Mouse (Mus musculus) lung, embryonic 16.5 days (tissue): ENCODE data around the gene Invs. TPM values are rescaled to one million over a fixed set of nuclear protein-coding genes. Genes with fewer than 3 reads are reported as not detected.

Experiments used
- ATAC-seq: fragments of 200-750 bp; cut with Nextera tagmentation; 2 replicates; pipeline ENCODE4 v1.8.0; 2017; ENCODE audit warnings: low read depth, mild to moderate bottlenecking, moderate library complexity
- H3K27ac ChIP-seq: fragments of 300-500 bp; sonication (generic); 2 replicates; pipeline ENCODE4 v1.5.1; 2014; ENCODE audit warnings: mild to moderate bottlenecking, control low read depth, low read length
- H3K27me3 ChIP-seq: fragments of 300-500 bp; sonication (generic); 2 replicates; pipeline ENCODE4 v1.6.1; 2014; ENCODE audit warnings: low read depth, low read length, mixed read lengths; ENCODE audit not compliant: control insufficient read depth, insufficient read depth
- H3K36me3 ChIP-seq: fragments of 300-500 bp; sonication (generic); 2 replicates; pipeline ENCODE4 v1.6.1; 2014; ENCODE audit warnings: low read length; ENCODE audit not compliant: control insufficient read depth, insufficient read depth
- H3K4me1 ChIP-seq: fragments of 300-500 bp; sonication (generic); replicated peaks from 2 replicates; pipeline ENCODE4 v1.6.1; 2014; ENCODE audit warnings: low read length, mixed read lengths; ENCODE audit not compliant: control insufficient read depth, insufficient read depth
- H3K4me2 ChIP-seq: fragments of 300-500 bp; sonication (generic); 2 replicates; pipeline ENCODE4 v1.6.1; 2014; ENCODE audit warnings: low read depth, low read length, control low read depth
- H3K4me3 ChIP-seq: fragments of 300-500 bp; sonication (generic); 2 replicates; pipeline ENCODE4 v1.5.1; 2014; ENCODE audit warnings: mild to moderate bottlenecking, low read length, control low read depth
- H3K9ac ChIP-seq: fragments of 300-500 bp; sonication (generic); 2 replicates; pipeline ENCODE4 v1.6.1; 2014; ENCODE audit warnings: low read length, control low read depth
- H3K9me3 ChIP-seq: fragments of 300-500 bp; sonication (generic); 2 replicates; pipeline ENCODE4 v1.6.1; 2016; ENCODE audit warnings: low read length; ENCODE audit not compliant: control insufficient read depth
- WGBS: fragments of 180-500 bp; shearing (Covaris S2); extraction: QIAGEN DNeasy Blood & Tissue Kit; methylation state at CpG from one replicate; pipeline ENCODE4 v1.1.7; 2014; 5-methylcytosine and 5-hydroxymethylcytosine counted together
- polyA plus RNA-seq: library from polyadenylated mRNA; unstranded; fragments of >200 nt; fragmentation: Nextera tagmentation; extraction: Ambion mirVana; gene quantifications from 2 replicates; pipeline ENCODE4 v1.2.1, GENCODE M21; 2015

The Invs gene
- polyA plus RNA-seq, 1 experiment from 2014 or later = 10.0 TPM

GRCm38 (mm10) chr4:48268127-48268526 is 11.4 kb upstream of the Invs start:
- no peak for ATAC-seq
- Histone ChIP-seq H3K27me3 (no peaks in the 10 kb centered on the region), H3K36me3 (no peaks in the 10 kb centered on the region), H3K9ac (no peak overlapping the region), H3K4me3 (no peak overlapping the region), H3K4me1 (no peaks in the 10 kb centered on the region), H3K9me3 (no peaks in the 10 kb centered on the region), H3K27ac (no peak overlapping the region), H3K4me2 (no peak overlapping the region)
- WGBS = 60% methylated on average over 1 of the region's 1 CpGs

- H3K9ac ChIP-seq = no peak overlapping the region
- no peaks in the 10 kb centered on the region for H3K27me3 ChIP-seq
- no peak overlapping the region for H3K4me2 ChIP-seq
- ATAC-seq = no peak
- no peaks in the 10 kb centered on the region for H3K36me3 ChIP-seq
- H3K9me3 ChIP-seq = no peaks in the 10 kb centered on the region
- H3K4me3 ChIP-seq = no peak overlapping the region
- H3K27ac ChIP-seq = no peak overlapping the region
- H3K4me1 ChIP-seq = no peaks in the 10 kb centered on the region
These were observed 9.0 kb upstream of the Invs start for GRCm38 (mm10) chr4:48270532-48270931.

- Histone ChIP-seq H3K27ac (no peak overlapping the region), H3K36me3 (no peaks in the 10 kb centered on the region), H3K4me2 (no peak overlapping the region), H3K27me3 (no peaks in the 10 kb centered on the region), H3K4me1 (no peaks in the 10 kb centered on the region), H3K9me3 (no peaks in the 10 kb centered on the region), H3K9ac (no peak overlapping the region), H3K4me3 (no peak overlapping the region)
- no peak for ATAC-seq
- WGBS = 46% methylated on average over 5 of the region's 5 CpGs
These were observed 7.7 kb upstream of the Invs start for GRCm38 (mm10) chr4:48271838-48272237.

GRCm38 (mm10) chr4:48273119-48273829 is 6.3 kb upstream of the Invs start:
- no peaks in the 10 kb centered on the region for H3K4me1 ChIP-seq
- H3K9ac ChIP-seq = no peak overlapping the region
- H3K4me3 ChIP-seq = no peak overlapping the region
- H3K4me2 ChIP-seq = no peak overlapping the region
- H3K9me3 ChIP-seq = no peaks in the 10 kb centered on the region
- H3K27ac ChIP-seq = no peak overlapping the region
- no peaks in the 10 kb centered on the region for H3K36me3 ChIP-seq
- H3K27me3 ChIP-seq = no peaks in the 10 kb centered on the region
- 90% methylated on average over 7 of the region's 7 CpGs for WGBS
- ATAC-seq = no peak

- peaks cover 8% of the 10 kb centered on the region for H3K4me1 ChIP-seq
- H3K4me3 ChIP-seq = no peak overlapping the region
- no peaks in the 10 kb centered on the region for H3K36me3 ChIP-seq
- no peak overlapping the region for H3K4me2 ChIP-seq
- no peaks in the 10 kb centered on the region for H3K27me3 ChIP-seq
- no peaks in the 10 kb centered on the region for H3K9me3 ChIP-seq
- H3K9ac ChIP-seq = no peak overlapping the region
- ATAC-seq = no peak
- 83% methylated on average over 3 of the region's 3 CpGs for WGBS
- H3K27ac ChIP-seq = no peak overlapping the region
These were observed 3.8 kb upstream of the Invs start for GRCm38 (mm10) chr4:48275736-48276135.

GRCm38 (mm10) chr4:48277011-48277410 is 2.5 kb upstream of the Invs start:
- H3K4me2 ChIP-seq = no peak overlapping the region
- no peak overlapping the region for H3K9ac ChIP-seq
- 57% methylated on average over 3 of the region's 3 CpGs for WGBS
- no peak overlapping the region for H3K27ac ChIP-seq
- H3K27me3 ChIP-seq = no peaks in the 10 kb centered on the region
- no peaks in the 10 kb centered on the region for H3K9me3 ChIP-seq
- no peaks in the 10 kb centered on the region for H3K36me3 ChIP-seq
- peaks cover 8% of the 10 kb centered on the region for H3K4me1 ChIP-seq
- no peak overlapping the region for H3K4me3 ChIP-seq
- no peak for ATAC-seq

GRCm38 (mm10) chr4:48278757-48279497 is 633 bp upstream of the Invs start:
- under 1% methylated on average over 34 of the region's 34 CpGs for WGBS
- Histone ChIP-seq H3K27me3 (no peaks in the 10 kb centered on the region), H3K9ac (peak overlapping the region; percentile 87), H3K27ac (peak overlapping the region; percentile 18; the same call in 1 of the 2 replicates), H3K36me3 (no peaks in the 10 kb centered on the region), H3K9me3 (no peaks in the 10 kb centered on the region), H3K4me3 (peak overlapping the region; percentile 83), H3K4me1 (peaks cover 8% of the 10 kb centered on the region), H3K4me2 (peak overlapping the region; percentile 77)
- peak; percentile 43; the same call in 1 of the 2 replicates for ATAC-seq

- H3K9ac ChIP-seq = no peak overlapping the region
- WGBS = 88% methylated on average over 1 of the region's 1 CpGs
- H3K4me1 ChIP-seq = peaks cover 8% of the 10 kb centered on the region
- no peaks in the 10 kb centered on the region for H3K27me3 ChIP-seq
- no peak overlapping the region for H3K27ac ChIP-seq
- H3K36me3 ChIP-seq = 0 out of 2 replicates have a peak, but pooled peaks cover 4% of the 10 kb centered on the region
- no peak overlapping the region for H3K4me2 ChIP-seq
- H3K4me3 ChIP-seq = no peak overlapping the region
- no peak for ATAC-seq
- H3K9me3 ChIP-seq = no peaks in the 10 kb centered on the region
These were observed 1.6 kb downstream of the Invs start for GRCm38 (mm10) chr4:48281121-48281520.

GRCm38 (mm10) chr4:48287086-48287757 is 7.7 kb downstream of the Invs start:
- Histone ChIP-seq H3K36me3 (peaks cover 7% of the 10 kb centered on the region; the same call in 1 of the 2 replicates), H3K4me1 (no peaks in the 10 kb centered on the region), H3K4me2 (no peak overlapping the region), H3K27ac (no peak overlapping the region), H3K27me3 (no peaks in the 10 kb centered on the region), H3K9me3 (no peaks in the 10 kb centered on the region), H3K9ac (no peak overlapping the region), H3K4me3 (no peak overlapping the region)
- no peak for ATAC-seq
- 86% methylated on average over 5 of the region's 5 CpGs for WGBS
